Mouse (Mus musculus) limb, embryonic 13.5 days (tissue): ENCODE results near the gene Ddrgk1. TPM values are rescaled to one million over a fixed set of nuclear protein-coding genes. Genes with fewer than 3 reads are reported as not detected.

Experiments used
- ATAC-seq: fragments of 200-750 bp; cut with Nextera tagmentation; 2 replicates; pipeline ENCODE4 v1.8.0; 2017; ENCODE audit warnings: low read depth, moderate number of reproducible peaks, moderate TSS enrichment; ENCODE audit not compliant: low FRiP score
- H3K27ac ChIP-seq: fragments of 300-500 bp; sonication (generic); 2 replicates; pipeline ENCODE4 v1.5.1; 2015; ENCODE audit warnings: inconsistent platforms, mild to moderate bottlenecking, moderate library complexity
- H3K27me3 ChIP-seq: fragments of 300-500 bp; sonication (generic); 2 replicates; pipeline ENCODE4 v1.6.1; 2015; ENCODE audit warnings: mild to moderate bottlenecking, inconsistent platforms
- H3K36me3 ChIP-seq: fragments of 300-500 bp; sonication (generic); 2 replicates; pipeline ENCODE4 v1.6.1; 2015; ENCODE audit warnings: inconsistent platforms, mild to moderate bottlenecking, moderate library complexity
- H3K4me1 ChIP-seq: fragments of 300-500 bp; sonication (generic); 2 replicates; pipeline ENCODE4 v1.6.1; 2015; ENCODE audit warnings: inconsistent platforms
- H3K4me2 ChIP-seq: fragments of 300-500 bp; sonication (generic); replicated peaks from 2 replicates; pipeline ENCODE4 v1.6.1; 2015; ENCODE audit warnings: inconsistent platforms, mild to moderate bottlenecking, moderate library complexity
- H3K4me3 ChIP-seq: fragments of 300-500 bp; sonication (generic); 2 replicates; pipeline ENCODE4 v1.5.1; 2015; ENCODE audit warnings: moderate library complexity, mild to moderate bottlenecking, inconsistent platforms
- H3K9ac ChIP-seq: fragments of 300-500 bp; sonication (generic); 2 replicates; pipeline ENCODE4 v1.6.1; 2015; ENCODE audit warnings: mild to moderate bottlenecking, inconsistent platforms
- H3K9me3 ChIP-seq: fragments of 300-500 bp; sonication (generic); 2 replicates; pipeline ENCODE4 v1.6.1; 2016; ENCODE audit warnings: inconsistent platforms
- WGBS: fragments of 180-500 bp; shearing (Covaris S2); methylation state at CpG from one replicate; pipeline ENCODE4 v1.1.7; 2015; 5-methylcytosine and 5-hydroxymethylcytosine counted together
- polyA plus RNA-seq: library from polyadenylated mRNA; unstranded; fragments of >200 nt; fragmentation: Nextera tagmentation; extraction: Ambion mirVana; gene quantifications from 2 replicates; pipeline ENCODE4 v1.2.1, GENCODE M21; 2015

The Ddrgk1 gene
- polyA plus RNA-seq, 1 experiment from 2014 or later = 64.3 TPM

DNA sequence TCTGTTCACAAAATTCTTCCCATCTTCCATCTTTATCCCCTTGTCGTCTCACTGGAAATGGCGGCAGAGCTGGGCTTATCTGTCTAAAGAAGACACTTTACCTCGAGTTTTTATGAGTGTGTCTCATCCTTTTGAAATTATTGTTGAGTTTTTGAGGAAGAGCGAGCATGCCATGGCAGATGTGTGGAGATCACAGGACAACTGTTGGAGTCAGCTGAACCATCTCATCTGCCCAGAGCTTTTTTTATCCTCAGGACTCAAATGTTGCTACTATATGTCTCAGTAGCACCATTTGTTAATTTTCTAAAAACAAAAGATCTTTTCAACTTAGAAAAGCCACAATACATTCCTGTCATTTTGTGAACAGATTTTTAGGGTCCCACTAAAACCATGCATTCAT is 19.3 kb downstream of the Ddrgk1 start:
- Histone ChIP-seq H3K36me3 (peaks cover 3% of the 10 kb centered on the region; the same call in 1 of the 2 replicates), H3K9ac (no peak overlapping the region), H3K4me2 (no peak overlapping the region), H3K4me1 (peaks cover 11% of the 10 kb centered on the region), H3K4me3 (no peak overlapping the region), H3K27me3 (peaks cover 17% of the 10 kb centered on the region), H3K27ac (no peak overlapping the region), H3K9me3 (no peaks in the 10 kb centered on the region)
- ATAC-seq = no peak
- WGBS = 81% methylated on average over 4 of the region's 4 CpGs

GRCm38 (mm10) chr2:130642684-130643369 is 21.6 kb downstream of the Ddrgk1 start, which contains the start of gene Lzts3:
Lzts3 (minus strand) TSS chr2:130642803.
- 0 out of 2 replicates have a peak within 1 kb of the TSS, but pooled peaks have one; percentile 22 for H3K27ac ChIP-seq

GRCm38 (mm10) chr2:130642197-130642660 is 22.2 kb downstream of the Ddrgk1 start:
- Histone ChIP-seq H3K27ac (0 out of 2 replicates have a peak overlapping the region, but pooled peaks have one; percentile 22), H3K36me3 (no peaks in the 10 kb centered on the region), H3K9ac (peak overlapping the region; percentile 75), H3K4me1 (peaks cover 16% of the 10 kb centered on the region), H3K4me3 (peak overlapping the region; percentile 67), H3K4me2 (peak overlapping the region; percentile 94), H3K9me3 (no peaks in the 10 kb centered on the region), H3K27me3 (peaks cover 42% of the 10 kb centered on the region)
- peak; percentile 53 for ATAC-seq
- WGBS = 1% methylated on average over 25 of the region's 27 CpGs

More at GRCm38 (mm10) chr2:130642684-130643369, 21.6 kb downstream of the Ddrgk1 start, which contains the start of gene Lzts3:
- Histone ChIP-seq H3K9ac (peak within 1 kb of the TSS; percentile 75), H3K36me3 (no peaks in the 10 kb centered on the region), H3K9me3 (no peaks in the 10 kb centered on the region), H3K4me3 (peak within 1 kb of the TSS; percentile 67), H3K27me3 (peaks cover 36% of the 10 kb centered on the region), H3K4me1 (peaks cover 16% of the 10 kb centered on the region), H3K4me2 (peak within 1 kb of the TSS; percentile 94)
- ATAC-seq = peak; percentile 96
- 3% methylated on average over 38 of the region's 40 CpGs for WGBS

GRCm38 (mm10) chr2:130641351-130642025 is 23.0 kb downstream of the Ddrgk1 start:
- H3K9me3 ChIP-seq = no peaks in the 10 kb centered on the region
- H3K4me2 ChIP-seq = peak overlapping the region; percentile 94
- H3K36me3 ChIP-seq = no peaks in the 10 kb centered on the region
- H3K9ac ChIP-seq = no peak overlapping the region; the same call in 1 of the 2 replicates
- ATAC-seq = no peak
- H3K4me1 ChIP-seq = peaks cover 16% of the 10 kb centered on the region
- H3K27me3 ChIP-seq = peaks cover 49% of the 10 kb centered on the region
- H3K4me3 ChIP-seq = peak overlapping the region; percentile 67
- H3K27ac ChIP-seq = no peak overlapping the region
- 38% methylated on average over 6 of the region's 6 CpGs for WGBS

GRCm38 (mm10) chr2:130639276-130639675 is 25.2 kb downstream of the Ddrgk1 start:
- H3K4me3 ChIP-seq = no peak overlapping the region
- H3K36me3 ChIP-seq = no peaks in the 10 kb centered on the region; the same call in 1 of the 2 replicates
- no peaks in the 10 kb centered on the region for H3K9me3 ChIP-seq
- H3K4me2 ChIP-seq = no peak overlapping the region
- H3K27ac ChIP-seq = no peak overlapping the region
- WGBS = 75% methylated on average over 6 of the region's 6 CpGs
- ATAC-seq = no peak
- H3K27me3 ChIP-seq = peaks cover 71% of the 10 kb centered on the region
- no peak overlapping the region for H3K9ac ChIP-seq
- peaks cover 36% of the 10 kb centered on the region for H3K4me1 ChIP-seq

DNA sequence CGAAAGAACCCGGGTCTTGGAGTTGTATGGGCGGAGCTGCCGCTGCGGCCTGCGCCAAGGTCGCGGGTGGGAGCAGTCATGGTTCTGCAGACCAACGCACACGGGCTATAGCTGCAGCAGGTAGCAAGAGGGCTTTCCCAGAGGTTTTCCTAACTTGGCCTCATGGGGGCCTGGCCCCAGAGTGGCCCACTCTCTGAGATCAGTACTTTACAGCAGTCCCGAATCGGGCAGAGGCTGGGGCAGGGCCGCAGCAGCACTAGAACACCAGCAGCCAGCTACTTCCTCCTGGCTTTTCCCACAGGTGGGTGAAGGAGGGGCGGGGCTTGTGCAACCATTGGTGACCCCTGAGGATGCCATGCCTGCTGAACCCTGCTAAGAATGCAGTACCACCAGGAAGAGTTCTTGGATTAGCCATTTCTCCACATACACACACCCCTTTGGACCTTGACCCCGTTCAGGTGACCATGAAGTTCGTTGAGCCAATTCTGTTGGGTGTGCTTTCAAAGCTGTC is 26.3 kb downstream of the Ddrgk1 start:
- Histone ChIP-seq H3K9ac (no peak overlapping the region), H3K9me3 (no peaks in the 10 kb centered on the region), H3K4me2 (no peak overlapping the region), H3K4me1 (peaks cover 38% of the 10 kb centered on the region), H3K4me3 (no peak overlapping the region), H3K27ac (no peak overlapping the region), H3K36me3 (no peaks in the 10 kb centered on the region; the same call in 1 of the 2 replicates), H3K27me3 (peaks cover 82% of the 10 kb centered on the region)
- ATAC-seq = no peak
- WGBS = 28% methylated on average over 16 of the region's 16 CpGs

DNA sequence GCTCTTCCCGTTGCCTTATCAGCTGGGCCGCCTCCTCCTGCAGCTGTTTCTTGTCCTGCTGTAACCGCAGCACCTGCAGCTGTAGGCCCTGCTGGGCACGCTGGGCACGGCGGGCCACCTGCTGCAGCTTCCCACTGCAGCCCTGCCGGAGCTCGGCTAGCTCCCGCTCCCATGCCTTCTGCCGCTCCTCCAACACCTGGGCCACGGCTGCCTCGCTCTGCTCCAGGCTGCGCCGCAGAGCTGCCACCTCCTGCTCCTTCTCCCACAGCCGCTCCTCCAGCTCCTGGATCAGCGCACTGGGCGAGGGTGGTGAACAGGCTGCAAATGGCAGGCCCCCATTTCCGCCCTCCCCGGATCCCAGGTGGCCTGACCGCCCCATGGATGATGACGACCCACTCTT is 28.6 kb downstream of the Ddrgk1 start:
- 12% methylated on average over 21 of the region's 21 CpGs for WGBS
- Histone ChIP-seq H3K4me1 (peaks cover 27% of the 10 kb centered on the region), H3K36me3 (no peaks in the 10 kb centered on the region; the same call in 1 of the 2 replicates), H3K27me3 (peaks cover 78% of the 10 kb centered on the region), H3K4me2 (peak overlapping the region; percentile 81), H3K27ac (no peak overlapping the region), H3K9me3 (no peaks in the 10 kb centered on the region), H3K4me3 (peak overlapping the region; percentile 46), H3K9ac (peak overlapping the region; percentile 70)
- peak; percentile 37; the same call in 1 of the 2 replicates for ATAC-seq

DNA sequence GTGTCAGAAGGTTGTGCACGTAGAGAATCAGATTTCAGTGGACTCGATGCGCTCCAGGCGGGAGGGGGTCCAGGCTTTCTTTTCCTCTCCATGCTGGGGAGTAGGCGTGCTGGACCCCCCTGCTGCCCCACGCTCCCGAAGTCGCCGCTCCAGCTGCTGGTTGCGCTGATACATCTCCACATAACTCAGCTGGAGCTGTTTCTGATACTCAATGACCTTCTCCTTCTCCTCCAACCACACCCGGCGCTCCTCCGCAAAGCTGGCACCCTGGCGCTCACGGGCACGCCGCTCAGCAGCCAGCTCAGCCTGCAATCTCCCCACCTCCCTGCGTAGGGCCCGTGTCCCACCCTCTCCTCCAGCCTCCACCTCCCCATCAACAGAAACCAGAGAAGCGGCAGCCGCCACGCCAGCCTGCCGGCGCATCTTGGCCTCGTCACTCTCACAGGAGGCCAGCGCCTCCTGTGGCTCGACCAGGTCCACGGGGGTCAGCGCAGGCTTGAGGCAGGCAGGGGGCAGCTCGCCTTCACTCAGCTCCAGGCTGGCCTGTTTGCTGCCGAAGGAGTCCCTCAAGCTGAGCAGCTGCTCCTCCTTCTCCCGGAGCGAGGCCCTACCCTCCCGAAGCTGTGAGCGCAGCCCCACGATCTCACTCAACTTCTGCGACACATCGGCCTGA is 29.6 kb downstream of the Ddrgk1 start:
- no peak overlapping the region for H3K27ac ChIP-seq
- H3K36me3 ChIP-seq = no peaks in the 10 kb centered on the region; the same call in 1 of the 2 replicates
- H3K27me3 ChIP-seq = peaks cover 72% of the 10 kb centered on the region
- WGBS = under 1% methylated on average over 38 of the region's 38 CpGs
- ATAC-seq = peak; percentile 38
- peak overlapping the region; percentile 70 for H3K9ac ChIP-seq
- H3K9me3 ChIP-seq = no peaks in the 10 kb centered on the region
- peak overlapping the region; percentile 81 for H3K4me2 ChIP-seq
- H3K4me1 ChIP-seq = peaks cover 27% of the 10 kb centered on the region
- peak overlapping the region; percentile 46 for H3K4me3 ChIP-seq

DNA sequence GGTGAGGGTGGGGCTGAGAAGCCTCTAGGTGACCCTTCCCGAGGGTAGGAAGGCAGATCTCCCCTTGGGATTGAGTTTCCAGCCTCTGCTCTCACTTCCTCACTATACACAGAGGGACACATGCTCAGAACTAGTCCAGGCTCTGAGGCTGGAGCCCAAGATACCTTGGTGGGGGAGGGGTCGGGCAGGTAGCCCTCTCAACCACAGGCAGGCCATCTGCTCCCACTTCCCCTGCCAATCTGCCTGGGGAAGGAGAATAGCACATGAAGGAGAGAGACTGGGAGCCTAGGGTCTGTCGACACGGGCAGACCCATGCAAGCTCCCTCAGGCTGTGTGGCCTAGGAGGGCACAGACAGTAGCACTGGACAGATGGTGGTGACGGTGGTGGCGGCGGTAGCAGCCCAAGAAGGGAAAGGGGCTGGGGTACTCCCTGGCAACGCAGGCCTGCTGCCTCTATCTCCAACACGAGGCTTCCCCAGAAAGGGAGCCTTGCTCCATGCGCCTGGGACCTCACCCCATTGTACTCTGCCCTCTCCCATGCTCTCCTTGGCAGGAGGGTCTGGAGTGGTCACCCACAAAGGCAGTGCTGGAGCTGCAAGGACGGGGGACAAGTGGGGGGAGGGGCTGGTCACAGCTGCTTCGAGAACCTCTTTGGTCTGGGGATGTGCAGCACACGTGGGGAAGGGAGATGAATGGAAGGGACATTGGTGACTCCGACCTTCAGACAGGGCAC is 30.3 kb downstream of the Ddrgk1 start:
- Histone ChIP-seq H3K9me3 (no peaks in the 10 kb centered on the region), H3K4me3 (peak overlapping the region; percentile 46), H3K27me3 (peaks cover 67% of the 10 kb centered on the region), H3K4me1 (peaks cover 27% of the 10 kb centered on the region), H3K27ac (no peak overlapping the region), H3K4me2 (peak overlapping the region; percentile 81), H3K9ac (peak overlapping the region; percentile 70), H3K36me3 (no peaks in the 10 kb centered on the region; the same call in 1 of the 2 replicates)
- no peak for ATAC-seq
- 18% methylated on average over 12 of the region's 14 CpGs for WGBS

- Histone ChIP-seq H3K4me2 (no peak overlapping the region), H3K4me3 (no peak overlapping the region), H3K27me3 (peaks cover 56% of the 10 kb centered on the region), H3K36me3 (peaks cover 3% of the 10 kb centered on the region; the same call in 1 of the 2 replicates), H3K9ac (no peak overlapping the region), H3K4me1 (peaks cover 31% of the 10 kb centered on the region), H3K27ac (no peak overlapping the region), H3K9me3 (no peaks in the 10 kb centered on the region)
- 54% methylated on average over 5 of the region's 5 CpGs for WGBS
- ATAC-seq = no peak
Measured at GRCm38 (mm10) chr2:130632887-130633675, 31.4 kb downstream of the Ddrgk1 start.
